Mouse (Mus musculus) left cerebral cortex, postnatal 36 days (tissue): Measurements from ENCODE around the gene Egln3. TPM values are rescaled to one million over a fixed set of nuclear protein-coding genes. Genes with fewer than 3 reads are reported as not detected.

ENCODE experiments used
- DNase-seq, 2 experiments: peaks; one replicate each; pipeline ENCODE4 v3.0.0; 2021 to 2022; ENCODE audit warnings: low spot score in 2 of 2, mixed read lengths in 1 of 2
- intact Hi-C: fragments of 180-260 bp; cut with DNase I; formaldehyde crosslinking; loops from one replicate; pipeline ENCODE4 v1.15.1; 2025
- total RNA-seq, 2 experiments: library from RNA; stranded (reverse); gene quantifications; 2 replicates each; pipeline ENCODE4 v1.2.3; 2021

The Egln3 gene
- total RNA-seq, 2 experiments from 2014 or later, result 9.1 to 9.9 TPM

DNA sequence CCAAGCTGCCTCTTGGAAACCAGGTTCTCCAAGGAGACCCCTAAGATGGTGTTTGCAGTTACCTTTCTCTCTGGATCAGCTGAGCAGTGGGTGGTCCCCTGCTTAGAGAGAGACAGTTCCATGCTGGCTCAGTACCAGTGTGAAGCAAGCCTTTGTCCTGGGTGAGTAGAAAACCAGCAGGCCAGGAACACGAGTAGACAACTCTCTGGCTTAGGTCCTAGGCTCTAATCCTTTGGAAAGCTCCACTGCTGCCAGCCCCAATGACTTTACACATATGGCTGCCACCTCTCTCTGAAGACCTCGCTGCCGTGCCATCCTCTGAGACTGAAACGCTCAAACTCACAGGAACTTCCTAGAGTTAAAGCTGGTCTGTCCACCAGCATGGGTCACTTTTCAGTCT, 34.9 kb downstream of the Egln3 start:
- intact Hi-C loops, result no loop called here
- DNase-seq, result no peak

DNA sequence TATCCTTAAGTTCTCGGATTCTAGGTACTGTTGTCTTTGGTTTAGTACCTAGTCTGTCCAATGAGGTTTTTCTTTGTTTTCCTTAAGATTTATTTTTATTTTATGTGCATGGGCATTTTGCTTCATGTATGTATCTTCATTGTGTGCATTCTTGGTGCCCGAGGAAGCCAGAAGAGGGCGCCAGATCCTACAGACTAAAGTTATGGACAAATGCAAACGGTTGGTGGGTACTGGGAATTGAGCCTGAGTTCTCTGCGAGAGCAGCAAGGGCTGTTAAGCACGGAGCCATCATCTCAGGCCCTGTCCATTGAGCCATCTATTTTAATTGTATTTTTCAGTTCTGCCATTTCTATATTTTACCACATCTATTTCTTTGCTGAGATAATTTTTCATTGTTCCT, 35.9 kb downstream of the Egln3 start:
- intact Hi-C loops, result no loop called here
- no peak for DNase-seq

DNA sequence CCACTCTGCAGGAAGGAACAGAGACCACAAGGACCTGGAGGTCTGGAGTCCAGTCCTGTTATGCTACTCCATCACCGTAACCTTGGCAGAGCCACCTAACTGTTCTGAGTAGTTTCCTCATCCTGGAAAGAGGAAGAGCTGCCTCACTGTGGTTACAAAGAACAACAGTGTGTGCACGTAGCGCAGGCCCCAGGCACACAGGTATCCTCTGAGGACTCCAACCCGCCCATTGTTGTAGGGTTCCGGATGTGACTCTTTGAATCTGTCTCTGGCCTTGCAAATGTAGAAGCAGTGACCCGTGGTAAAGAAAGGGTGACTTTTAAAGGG, 39.0 kb downstream of the Egln3 start:
- intact Hi-C loops, result no loop called here
- no peak for DNase-seq

DNA sequence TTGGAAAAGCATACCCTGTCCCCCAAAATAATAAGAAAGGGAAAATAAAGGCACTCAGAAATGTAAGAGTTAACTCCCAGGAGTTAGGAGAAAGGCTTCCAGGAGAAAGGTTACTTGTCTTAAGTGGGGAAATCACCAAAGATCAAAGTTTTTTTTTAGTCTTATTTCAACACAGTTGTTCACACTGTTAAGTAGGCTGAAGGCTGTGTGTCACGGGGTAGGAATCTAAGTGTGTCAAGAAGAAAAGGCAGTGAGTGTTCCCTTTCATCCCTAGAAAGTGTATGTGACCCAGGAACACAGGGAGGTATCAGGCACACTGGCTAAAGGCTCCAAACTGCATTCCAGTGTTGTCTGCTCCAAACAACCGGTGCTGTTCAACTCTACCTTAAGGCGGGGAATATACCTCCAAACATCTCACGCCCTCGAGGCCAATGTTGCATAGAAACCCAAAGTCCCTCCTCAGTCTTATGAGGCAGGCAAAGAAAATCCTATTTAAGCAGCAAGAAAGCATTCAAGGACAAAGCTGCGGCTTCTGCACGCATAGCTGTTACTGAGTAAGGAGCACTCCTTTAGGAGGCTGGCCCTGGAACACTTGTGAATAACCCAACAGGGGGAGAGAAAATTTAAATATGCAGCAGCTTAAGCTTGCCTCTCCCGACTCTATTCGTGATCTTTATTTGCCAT, 39.5 kb downstream of the Egln3 start:
- DNase-seq, result no peak
- intact Hi-C loops, result no loop called here

DNA sequence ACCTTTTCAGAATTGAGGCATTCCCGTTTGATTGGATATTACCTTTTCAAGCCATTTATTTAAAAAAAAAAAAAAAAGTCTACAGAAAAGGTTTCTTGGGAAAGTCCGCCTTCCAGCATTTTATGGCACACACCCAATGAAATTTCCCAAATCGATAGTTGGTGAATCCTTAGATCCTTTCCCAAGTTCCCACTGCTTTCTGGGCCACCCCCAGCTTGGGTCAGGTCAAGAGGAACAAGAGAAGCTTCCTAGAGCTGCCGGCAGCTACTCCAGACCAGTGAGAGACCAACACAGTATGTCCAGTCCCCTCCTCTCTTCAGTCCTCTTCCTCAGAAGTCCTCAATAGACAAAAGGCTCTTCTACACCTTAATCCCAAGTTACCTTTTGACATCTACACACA, 40.5 kb downstream of the Egln3 start:
- intact Hi-C loops, result no loop called here
- DNase-seq, result no peak

DNA sequence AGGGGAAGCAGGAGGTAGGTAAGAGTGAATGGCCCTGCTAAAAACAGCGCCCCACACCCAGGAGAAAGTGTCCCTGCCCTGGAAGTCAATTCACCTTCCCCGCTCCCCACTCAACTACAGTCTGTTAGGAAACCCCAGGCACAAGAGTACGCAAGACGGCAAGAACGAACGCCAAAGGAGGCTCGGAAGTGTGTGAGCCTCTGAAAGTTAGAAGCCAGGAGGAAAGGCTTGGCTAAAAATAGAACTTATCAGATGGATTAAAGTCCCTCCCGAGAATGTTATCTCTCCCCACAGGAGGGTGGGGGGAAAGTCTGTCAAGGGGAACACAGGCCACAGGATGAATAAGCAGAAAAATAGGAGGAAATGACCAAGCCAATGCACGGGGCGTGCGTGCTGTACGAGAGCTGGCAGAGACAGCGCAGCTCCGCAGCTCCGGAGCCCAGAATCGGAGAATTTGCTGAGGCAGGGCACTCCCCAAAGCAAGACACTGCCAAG, 41.0 kb downstream of the Egln3 start:
- no peak for DNase-seq

DNA sequence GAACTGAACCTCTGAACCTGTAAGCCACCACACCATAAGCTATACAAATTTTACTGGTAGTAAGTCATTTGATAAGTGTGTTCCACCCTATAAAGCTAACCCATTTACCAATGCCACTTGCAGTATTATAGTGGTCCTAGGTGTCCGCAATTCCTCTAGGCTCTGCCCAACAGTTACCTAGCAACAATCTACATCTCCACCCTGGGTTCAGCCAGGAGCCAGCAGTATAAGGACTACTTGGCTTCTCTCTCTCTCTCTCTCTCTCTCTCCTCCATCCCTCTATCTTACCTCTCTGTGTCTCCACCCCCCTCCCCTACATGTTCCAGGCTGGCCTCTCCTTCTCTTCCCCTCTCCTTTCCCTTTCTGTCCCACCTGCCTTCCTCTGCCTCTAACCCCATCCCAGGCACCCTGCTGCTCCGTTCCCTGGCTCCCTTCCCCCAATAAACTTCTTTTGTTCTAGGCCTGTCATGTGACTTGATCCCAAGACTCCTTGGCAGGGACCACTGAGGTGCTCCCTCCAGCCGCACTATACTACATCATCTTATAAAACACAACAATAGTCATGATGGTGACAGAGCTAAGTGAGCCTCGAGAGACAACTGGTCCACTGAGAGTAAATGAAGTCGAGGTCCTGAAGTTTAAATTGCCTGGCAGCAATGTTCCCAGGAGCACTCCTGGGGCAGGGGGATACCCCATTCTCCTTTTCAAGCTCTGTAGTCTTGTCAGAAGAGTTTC, 42.0 kb downstream of the Egln3 start:
- intact Hi-C loops, result no loop called here
- no peak for DNase-seq

More for the DNA sequence above, 41.0 kb downstream of the Egln3 start:
- intact Hi-C loops, result no loop called here

DNA sequence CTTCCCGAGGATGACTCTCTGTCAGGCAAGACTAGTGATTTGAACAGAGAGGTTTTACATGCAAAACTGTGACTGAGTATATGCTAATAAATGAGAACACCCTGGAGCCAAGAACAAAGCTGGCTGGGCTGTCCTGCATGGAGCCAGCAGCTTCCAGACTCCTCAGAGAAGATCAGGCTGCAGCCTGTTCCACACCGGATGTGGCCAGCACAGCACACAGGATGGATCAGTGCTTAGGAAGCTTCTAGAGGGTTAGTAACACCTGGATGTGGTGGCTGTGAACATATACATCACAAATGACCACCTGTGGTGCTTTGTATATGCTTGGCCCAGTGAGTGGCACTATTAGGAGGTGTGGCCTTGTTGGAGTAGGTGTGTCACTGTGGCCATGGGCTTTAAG, 43.4 kb downstream of the Egln3 start:
- intact Hi-C loops, result no loop called here
- DNase-seq, result no peak

DNA sequence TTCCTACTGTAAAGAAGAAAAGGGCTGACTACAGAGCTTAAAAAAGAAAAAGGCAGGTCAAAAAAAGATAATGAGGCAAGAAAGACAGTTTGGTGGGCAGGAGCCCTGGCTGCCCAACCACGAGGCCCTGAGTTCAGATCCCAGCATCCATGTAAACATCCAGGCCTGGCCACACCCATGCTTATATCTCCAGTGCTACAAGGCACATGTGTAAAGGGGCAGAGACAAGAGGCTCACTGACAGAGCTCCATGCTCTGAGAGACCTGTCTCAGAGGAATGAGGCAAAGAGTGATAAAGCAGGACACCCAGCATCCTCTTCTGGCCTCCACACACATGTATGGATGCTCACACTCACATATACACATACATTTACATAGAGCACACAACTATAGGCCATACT, 48.9 kb downstream of the Egln3 start:
- DNase-seq, result no peak
- intact Hi-C loops, result no loop called here

DNA sequence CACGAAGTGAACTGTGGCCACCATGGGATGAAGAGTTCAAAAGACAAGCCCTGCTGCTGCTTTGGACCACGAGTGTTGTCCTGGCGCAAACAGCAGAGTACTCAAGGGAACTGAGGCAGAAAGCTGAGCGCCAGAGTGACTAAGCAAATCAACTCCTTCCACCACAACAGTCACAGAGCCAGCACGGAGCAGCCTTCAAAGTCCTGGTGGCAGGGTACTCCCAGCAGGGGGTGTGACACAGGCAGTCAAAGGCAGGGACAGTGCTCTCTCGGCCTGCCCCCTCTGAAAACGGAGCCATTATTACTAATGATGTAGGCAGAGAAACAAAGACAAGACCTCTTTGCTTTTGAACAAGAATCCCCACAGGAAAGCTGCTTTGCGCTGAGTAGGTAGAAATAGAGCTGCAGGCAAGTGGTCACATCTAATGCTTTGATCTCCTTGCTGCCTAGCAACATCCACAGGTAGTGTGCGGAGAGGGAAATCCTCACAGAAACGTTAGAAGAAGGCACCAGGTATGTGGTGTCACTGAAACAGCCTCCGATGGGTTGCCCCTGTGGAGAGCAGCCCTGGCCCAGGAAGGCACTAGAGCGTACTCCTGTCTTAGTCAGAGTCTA, 56.6 kb downstream of the Egln3 start:
- DNase-seq, result no peak
- intact Hi-C loops, result no loop called here
